Mouse (Mus musculus) bone marrow macrophage, adult 2 months (primary cell): Measurements from ENCODE around the gene Fxn. TPM values are rescaled to one million over a fixed set of nuclear protein-coding genes. Genes with fewer than 3 reads are reported as not detected.
A peak's percentile ranks its signal among the peaks of the same experiment; 100 is the strongest.

Experiments used
- H3K27ac ChIP-seq: 2 replicates; pipeline ENCODE4 v1.5.1; 2012; ENCODE audit warnings: low read depth, low read length; ENCODE audit not compliant: insufficient read depth
- H3K4me1 ChIP-seq: 2 replicates; pipeline ENCODE4 v1.6.1; 2012; ENCODE audit warnings: low read length; ENCODE audit not compliant: control insufficient read depth, insufficient read depth
- H3K4me3 ChIP-seq: 2 replicates; pipeline ENCODE4 v1.5.1; 2012; ENCODE audit warnings: mild to moderate bottlenecking, low read length, moderate library complexity; ENCODE audit not compliant: insufficient read depth
- CTCF ChIP-seq: IDR thresholded peaks from 2 replicates; pipeline ENCODE4 v1.5.1; 2012; ENCODE audit warnings: low read depth, mild to moderate bottlenecking, low read length, moderate library complexity
- POLR2A ChIP-seq: IDR thresholded peaks from 2 replicates; pipeline ENCODE4 v1.6.1; 2012; ENCODE audit warnings: mild to moderate bottlenecking, low read depth, low read length, borderline replicate concordance
- polyA plus RNA-seq: library from polyadenylated mRNA; stranded (reverse); fragments of >200 nt; gene quantifications from 2 replicates; pipeline ENCODE4 v1.2.4, GENCODE M21; 2012; ENCODE audit not compliant: missing spikeins, insufficient read depth, insufficient read length

Gene Fxn
- polyA plus RNA-seq, 1 experiment, result 3.6 TPM

DNA sequence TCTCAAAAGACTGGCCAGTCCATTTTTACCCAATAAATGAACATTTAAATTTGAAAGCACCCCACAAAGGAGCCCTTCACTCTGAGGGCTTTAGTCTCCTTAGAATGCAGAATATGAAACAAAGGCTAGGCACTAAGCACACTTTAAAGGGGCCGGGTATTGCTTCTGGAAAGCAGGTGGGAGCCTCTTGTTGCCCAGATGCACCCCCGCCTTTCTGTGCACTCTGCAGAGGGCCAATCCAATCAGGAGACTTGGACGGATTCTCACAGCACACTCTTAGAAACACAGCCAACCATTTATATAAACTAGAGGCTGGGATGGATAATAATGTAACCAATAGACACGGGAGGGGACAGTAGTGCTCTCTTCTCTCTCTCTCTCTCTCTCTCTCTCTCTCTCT lies 11.9 kb downstream of the Fxn start:
- no peak for TF ChIP-seq POLR2A
- no peak for TF ChIP-seq CTCF
- no peak overlapping the region for H3K27ac ChIP-seq
- H3K4me1 ChIP-seq, result peaks cover 4% of the 10 kb centered on the region
- H3K4me3 ChIP-seq, result no peak overlapping the region

DNA sequence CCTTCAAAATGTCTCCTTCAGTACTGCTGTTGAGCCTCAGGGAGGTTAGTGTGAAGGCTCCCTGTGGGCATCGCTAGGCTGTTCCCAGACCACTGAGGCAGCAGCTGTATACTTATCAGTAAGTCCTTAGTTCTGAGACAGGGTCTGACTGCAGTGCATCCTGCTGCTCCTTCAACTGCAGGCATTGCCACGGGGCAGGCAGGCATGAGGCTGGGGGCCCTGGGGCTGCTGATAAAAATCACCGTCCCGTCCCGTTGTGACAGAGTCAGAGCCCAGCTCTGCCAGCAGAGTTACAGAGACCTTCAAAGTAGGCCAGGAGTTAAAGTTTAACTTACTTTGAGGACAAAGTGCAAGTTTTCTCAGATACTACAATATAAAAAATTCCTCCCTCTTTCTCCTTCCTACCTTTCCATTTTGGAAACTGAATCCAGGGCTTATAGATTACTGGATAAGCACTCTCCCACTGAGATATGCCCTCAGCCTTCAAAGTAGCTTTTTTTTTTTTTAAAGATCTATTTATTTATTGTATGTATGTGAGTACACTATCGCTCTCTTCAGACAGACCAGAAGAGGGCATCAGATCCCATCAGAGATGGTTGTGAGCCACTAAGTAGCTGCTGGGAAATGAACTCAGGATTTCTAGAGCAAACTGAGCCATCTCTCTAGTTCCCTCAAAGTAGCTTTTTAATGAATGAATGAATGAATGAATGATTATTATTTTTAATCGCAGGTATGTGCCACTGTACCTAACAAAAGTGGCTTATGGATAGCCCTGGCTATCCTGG lies 14.2 kb downstream of the Fxn start:
- TF ChIP-seq POLR2A (no peak), CTCF (no peak)
- no peak overlapping the region for H3K27ac ChIP-seq
- peaks cover 2% of the 10 kb centered on the region for H3K4me1 ChIP-seq
- H3K4me3 ChIP-seq, result no peak overlapping the region

DNA sequence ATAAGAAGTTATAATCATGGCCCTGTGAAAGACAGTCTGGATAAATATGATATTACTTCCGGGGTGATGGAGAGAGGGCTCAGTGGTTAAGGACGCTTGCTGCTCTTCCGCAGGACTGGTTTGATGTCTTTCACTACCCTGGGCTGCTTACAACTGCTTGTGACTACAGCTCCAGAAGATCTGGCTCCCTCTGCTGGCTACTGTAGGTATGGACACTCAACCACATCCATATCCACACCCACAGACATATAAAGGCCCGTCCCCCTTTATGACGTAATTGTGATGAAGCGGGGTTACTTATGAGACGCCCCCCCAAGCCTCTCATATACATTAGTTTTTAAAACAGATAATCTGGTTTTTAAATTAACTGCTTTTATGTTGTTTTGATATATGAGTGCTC lies 15.4 kb downstream of the Fxn start:
- Histone ChIP-seq H3K4me1 (no peaks in the 10 kb centered on the region), H3K4me3 (no peak overlapping the region), H3K27ac (no peak overlapping the region)
- TF ChIP-seq CTCF (0 out of 2 replicates have a peak, but pooled peaks have one; percentile 43), POLR2A (no peak)

- Histone ChIP-seq H3K4me1 (no peaks in the 10 kb centered on the region), H3K4me3 (no peak overlapping the region), H3K27ac (no peak overlapping the region)
- TF ChIP-seq CTCF (no peak), POLR2A (no peak)
These were observed 17.7 kb downstream of the Fxn start for GRCm38 (mm10) chr19:24262736-24263135.

- no peak for TF ChIP-seq POLR2A
- no peak for TF ChIP-seq CTCF
- Histone ChIP-seq H3K4me3 (no peak overlapping the region), H3K4me1 (no peaks in the 10 kb centered on the region), H3K27ac (no peak overlapping the region)
These were observed 20.7 kb downstream of the Fxn start for GRCm38 (mm10) chr19:24259390-24260351.

DNA sequence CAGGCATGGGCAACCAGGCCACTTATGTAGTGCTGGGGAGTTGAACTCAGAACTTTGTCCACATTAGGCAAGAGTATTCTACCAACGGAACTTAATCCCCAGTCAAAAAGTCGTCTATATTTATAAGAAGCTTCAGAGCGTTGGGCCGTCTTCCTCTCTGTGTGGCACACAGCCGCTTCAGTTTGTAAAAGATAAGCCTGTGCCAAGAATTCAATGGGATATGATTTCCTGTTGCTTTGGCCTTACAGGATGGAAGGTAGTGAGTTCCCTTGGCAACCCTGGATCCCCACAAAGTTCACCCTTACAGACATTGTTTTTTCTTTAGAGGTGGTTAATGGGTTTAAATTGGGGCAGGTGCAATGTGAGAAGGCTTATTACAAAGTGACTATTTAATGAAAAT lies 22.0 kb downstream of the Fxn start:
- peaks cover 4% of the 10 kb centered on the region for H3K4me1 ChIP-seq
- H3K27ac ChIP-seq, result no peak overlapping the region
- TF ChIP-seq POLR2A (no peak), CTCF (no peak)
- H3K4me3 ChIP-seq, result no peak overlapping the region

- Histone ChIP-seq H3K4me1 (peaks cover 7% of the 10 kb centered on the region), H3K4me3 (no peak overlapping the region), H3K27ac (no peak overlapping the region)
- TF ChIP-seq POLR2A (no peak), CTCF (no peak)
These were observed 22.4 kb downstream of the Fxn start for GRCm38 (mm10) chr19:24257962-24258361.

DNA sequence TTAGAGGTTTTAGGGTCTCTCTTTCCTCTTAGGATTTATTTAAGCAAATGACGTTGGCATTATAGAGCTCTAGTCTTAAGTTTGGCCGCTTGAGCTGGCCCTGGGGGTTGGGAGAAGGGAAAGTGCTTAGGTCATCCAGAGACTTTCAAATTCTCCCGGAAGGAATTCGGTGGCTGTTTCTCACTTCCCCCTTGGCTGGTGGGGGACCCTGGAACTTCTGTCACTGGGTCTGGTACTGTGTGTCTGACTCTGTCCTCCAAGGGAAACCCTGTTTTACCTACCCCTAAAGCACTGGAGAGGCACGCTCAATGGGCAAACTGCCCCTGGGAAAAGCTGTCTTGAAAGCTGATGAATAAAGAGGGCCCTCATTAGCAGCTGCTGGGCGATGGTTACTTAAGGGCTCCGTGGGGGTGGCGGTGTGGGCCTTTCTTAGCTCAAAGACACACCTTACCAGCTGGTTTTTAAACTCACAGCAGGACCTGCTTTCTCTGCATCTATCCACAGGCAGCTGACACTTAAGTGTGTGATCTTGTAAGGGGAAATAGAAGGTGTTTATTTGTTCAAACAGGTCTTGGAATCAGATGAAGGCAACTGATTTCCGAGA lies 26.6 kb downstream of the Fxn start:
- H3K4me3 ChIP-seq, result no peak overlapping the region
- no peak overlapping the region for H3K27ac ChIP-seq
- H3K4me1 ChIP-seq, result peaks cover 19% of the 10 kb centered on the region
- TF ChIP-seq POLR2A, result no peak
- TF ChIP-seq CTCF, result no peak

GRCm38 (mm10) chr19:24251869-24252268 lies 28.5 kb downstream of the Fxn start:
- H3K27ac ChIP-seq, result no peak overlapping the region; the same call in 1 of the 2 replicates
- peaks cover 19% of the 10 kb centered on the region for H3K4me1 ChIP-seq
- H3K4me3 ChIP-seq, result no peak overlapping the region
- no peak for TF ChIP-seq CTCF
- no peak for TF ChIP-seq POLR2A
